Mouse (Mus musculus): ENCODE data around the gene Cblb.

Cblb gene

DNA sequence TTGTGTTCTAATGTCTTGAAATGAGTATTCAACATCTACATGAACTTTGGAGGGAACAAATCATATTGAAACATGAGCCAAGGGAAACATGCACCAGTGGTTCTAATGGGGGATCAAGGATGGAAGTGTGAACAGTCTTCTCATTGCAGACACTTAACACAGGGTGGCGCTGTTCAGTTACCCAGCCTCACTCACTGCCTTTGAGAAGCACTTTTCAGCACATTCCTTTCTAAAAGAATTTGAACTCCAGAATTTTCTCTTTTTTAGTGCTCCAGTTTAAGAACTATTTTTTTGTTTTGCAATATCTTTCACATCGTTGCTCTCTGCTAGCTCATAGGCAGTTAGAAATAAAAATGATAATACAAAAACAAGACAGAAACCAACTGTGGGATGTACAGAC lies 188.0 kb downstream of the Cblb start:
- DNase-seq: peak; percentile 40

DNA sequence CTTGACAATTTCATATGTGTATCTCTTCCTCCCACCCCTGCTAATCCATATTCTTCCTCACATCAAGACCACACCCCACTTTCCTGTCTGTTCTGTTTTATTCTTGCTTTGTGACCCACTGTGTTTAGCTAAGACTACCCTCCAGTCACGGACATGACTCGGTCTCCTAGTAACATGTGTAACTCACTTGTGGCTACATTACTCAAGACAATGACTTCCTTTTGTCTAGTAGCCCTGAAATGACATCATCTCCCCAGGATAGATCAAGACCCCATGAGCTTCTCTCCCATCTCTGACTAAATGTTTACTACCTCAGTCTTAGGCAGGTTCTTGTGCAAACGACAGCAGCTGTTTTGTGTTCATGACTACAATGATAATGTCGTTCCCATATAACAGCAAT lies 191.9 kb downstream of the Cblb start:
- DNase-seq: no peak

DNA sequence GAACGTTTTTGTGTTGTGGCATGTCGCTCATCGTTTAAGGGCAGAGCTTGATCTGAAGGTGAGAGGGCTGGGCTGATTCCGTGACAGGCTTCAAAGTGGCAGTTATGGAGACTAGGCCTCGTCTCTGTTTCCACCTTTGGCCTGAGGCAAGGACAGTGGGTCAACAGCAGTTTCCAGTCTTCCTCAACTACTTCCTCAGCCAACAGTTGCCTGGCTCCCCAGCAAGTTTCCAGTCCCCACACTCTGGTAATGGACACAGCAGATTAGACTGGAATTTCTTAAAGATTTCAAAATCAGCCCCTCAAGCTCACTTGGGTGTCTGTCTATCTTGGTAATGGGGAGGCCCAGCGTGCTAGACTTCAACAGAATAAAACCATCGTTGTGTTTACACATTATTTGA lies 198.4 kb downstream of the Cblb start:
- DNase-seq: no peak

DNA sequence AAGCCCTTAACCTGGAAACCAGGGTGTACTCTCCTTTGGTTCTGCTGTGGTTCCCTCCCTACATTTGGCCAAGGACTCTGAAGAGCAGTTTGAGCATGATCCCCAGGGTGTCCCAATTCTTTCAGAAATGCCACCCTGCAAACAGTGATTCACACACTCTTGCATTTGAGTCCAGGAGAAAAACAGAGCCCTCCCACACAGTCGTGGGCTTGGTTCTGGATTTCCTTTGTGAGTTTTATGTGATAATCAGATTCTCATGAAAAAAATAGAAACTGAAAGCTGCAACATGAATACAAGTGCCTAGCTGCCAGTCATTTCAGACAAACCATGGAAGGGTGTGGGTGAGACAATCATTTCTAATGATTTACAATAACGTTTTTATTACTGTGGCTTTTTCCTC lies 198.9 kb downstream of the Cblb start:
- peak; percentile 57 for DNase-seq

DNA sequence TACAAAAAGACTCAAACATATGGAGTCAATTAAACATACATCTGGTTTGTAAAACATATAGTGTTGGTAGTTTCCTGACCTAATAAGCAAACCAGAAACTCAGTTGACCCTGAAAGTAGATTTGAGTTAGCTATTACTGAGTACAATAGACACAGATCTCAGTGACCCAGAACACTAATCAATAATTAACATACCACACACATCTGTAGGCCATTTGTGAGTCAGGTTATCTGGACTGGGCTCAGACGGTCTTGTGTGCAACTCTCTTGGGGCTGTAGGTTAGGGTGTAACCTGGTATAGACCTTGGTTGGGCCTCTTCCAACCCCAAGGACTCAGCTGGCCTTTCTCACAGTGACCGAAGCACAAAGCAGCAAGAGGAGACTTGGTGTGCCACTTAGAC lies 211.1 kb downstream of the Cblb start:
- no peak for DNase-seq

DNA sequence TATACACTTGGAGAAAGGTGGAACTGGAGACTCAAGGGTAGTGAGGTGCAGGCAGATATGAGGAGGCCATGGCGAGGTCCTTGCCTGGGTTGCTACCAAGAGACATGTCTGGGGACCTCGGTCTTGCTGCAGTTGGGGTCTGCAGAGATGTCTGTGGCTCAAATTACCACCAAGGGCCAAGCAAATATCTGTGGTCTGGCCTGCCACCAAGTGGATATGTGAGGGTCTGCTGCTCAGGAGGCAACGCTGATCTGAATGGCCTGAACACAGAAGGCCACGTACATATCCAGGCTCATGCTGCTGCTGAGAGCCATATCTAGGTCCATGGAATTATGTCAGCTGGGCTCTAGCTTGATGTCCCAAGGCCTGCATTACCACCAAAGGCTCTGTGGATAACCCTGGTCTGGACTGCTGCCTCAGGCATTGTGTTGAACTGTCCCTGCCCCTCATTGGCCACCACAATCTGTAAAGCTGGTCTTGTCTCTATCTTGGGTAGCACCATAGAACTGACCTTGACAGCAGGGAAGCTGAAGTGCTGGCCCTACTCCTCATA lies 212.5 kb downstream of the Cblb start:
- no peak for DNase-seq

DNA sequence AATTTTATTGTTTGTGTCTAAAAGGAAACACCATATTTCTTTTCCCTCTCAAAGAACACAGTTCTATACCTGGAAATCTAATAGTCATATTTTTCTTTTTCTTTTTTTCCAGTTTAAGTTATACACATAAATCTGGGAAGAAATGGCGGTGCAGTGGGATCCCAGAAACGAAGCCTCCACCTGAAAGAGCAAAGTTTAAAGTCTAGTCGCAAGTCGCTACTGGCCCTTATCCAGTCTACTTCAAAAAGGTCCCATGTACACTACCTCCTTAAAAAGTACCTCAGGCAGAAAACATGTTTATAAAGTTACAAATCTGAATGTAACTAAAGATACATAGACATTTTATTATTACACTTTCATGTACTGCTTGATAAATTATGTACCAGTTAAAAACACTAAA lies 219.2 kb downstream of the Cblb start:
- DNase-seq: no peak

DNA sequence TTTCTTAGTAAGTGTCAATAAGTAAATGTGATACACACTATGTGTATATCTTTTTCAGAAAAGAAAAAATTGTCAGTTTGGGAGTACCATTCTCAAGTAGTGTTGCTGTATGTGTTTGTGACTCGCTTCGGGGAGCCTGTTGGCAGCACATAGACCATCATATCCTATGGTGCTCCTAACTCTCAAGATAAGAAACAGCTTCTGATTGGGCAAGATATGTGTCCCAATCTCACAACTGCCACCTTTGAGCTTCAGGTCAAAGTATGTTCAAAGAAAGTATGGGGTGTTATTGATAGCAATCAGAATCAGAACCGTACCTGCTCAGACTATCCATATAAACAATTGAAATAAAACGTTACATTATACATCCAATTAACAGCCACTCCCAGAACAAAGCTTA lies 219.9 kb downstream of the Cblb start:
- no peak for DNase-seq

All from right cerebral cortex, adult 18-20 months (tissue).